Mouse (Mus musculus): ENCODE results near the gene F11. TPM values are rescaled to one million over a fixed set of nuclear protein-coding genes. Genes with fewer than 3 reads are reported as not detected.

Gene F11
- polyA plus RNA-seq (2014; fragmentation: Nextera tagmentation; extraction: Ambion mirVana) = not detected in 2 replicates

DNA sequence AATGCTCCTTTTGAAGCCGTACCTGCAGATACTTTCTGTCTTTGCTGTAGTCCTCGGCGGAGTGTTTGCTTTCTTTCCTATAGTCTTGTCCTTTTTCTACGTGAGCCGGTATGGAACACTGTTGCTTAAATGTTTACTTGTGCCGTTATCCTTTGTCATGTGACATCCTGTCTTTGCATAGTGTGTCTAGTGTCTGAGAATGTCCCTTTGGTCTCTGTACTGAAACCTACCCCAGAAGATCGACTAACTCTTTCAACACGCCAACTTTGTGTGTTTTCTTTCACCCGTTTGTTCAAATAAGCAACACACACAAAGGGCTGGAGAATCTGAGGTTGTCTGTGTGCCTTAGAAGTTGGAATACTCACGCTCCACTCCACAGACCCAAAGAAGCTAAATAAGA is at the start of gene F11:
Gene F11 (minus strand): TSS at position 112 of the 400 bp plus-strand sequence.
- H3K9ac ChIP-seq (ENCODE audit: low read depth, low read length) = no peak within 1 kb of the TSS
- no peak within 1 kb of the TSS for H3K4me3 ChIP-seq (ENCODE audit: low read depth, low read length)
- H3K27ac ChIP-seq (ENCODE audit: low read depth, low read length) = no peak within 1 kb of the TSS
- H3K36me3 ChIP-seq (ENCODE audit: control insufficient read depth, insufficient read depth, low read length) = no peaks in the 10 kb centered on the region
- no peak for ATAC-seq (replicated peaks; ENCODE audit: insufficient number of reproducible peaks, low FRiP score, low TSS enrichment)
- no peaks in the 10 kb centered on the region for H3K27me3 ChIP-seq (ENCODE audit: control insufficient read depth, insufficient read depth, low read length)
- H3K4me1 ChIP-seq (ENCODE audit: control insufficient read depth, insufficient read depth, low read length) = no peaks in the 10 kb centered on the region
- no peaks in the 10 kb centered on the region for H3K9me3 ChIP-seq (replicated peaks; ENCODE audit: control insufficient read depth, low read length)
- 70% methylated on average over 10 of the region's 10 CpGs for WGBS (ENCODE audit: insufficient replicate concordance)
- H3K4me2 ChIP-seq = no peak within 1 kb of the TSS

GRCm38 (mm10) chr8:45310967-45311366 is 49.1 kb upstream of the F11 start:
- no peaks in the 10 kb centered on the region for H3K27me3 ChIP-seq (ENCODE audit: control insufficient read depth, insufficient read depth, low read length)
- no peaks in the 10 kb centered on the region for H3K4me1 ChIP-seq (ENCODE audit: control insufficient read depth, insufficient read depth, low read length)
- H3K9ac ChIP-seq (ENCODE audit: low read depth, low read length) = no peak overlapping the region
- H3K4me2 ChIP-seq = no peak overlapping the region
- no peaks in the 10 kb centered on the region for H3K36me3 ChIP-seq (ENCODE audit: control insufficient read depth, insufficient read depth, low read length)
- no peak for ATAC-seq (replicated peaks; ENCODE audit: insufficient number of reproducible peaks, low FRiP score, low TSS enrichment)
- no peak overlapping the region for H3K27ac ChIP-seq (ENCODE audit: low read depth, low read length)
- no peaks in the 10 kb centered on the region for H3K9me3 ChIP-seq (replicated peaks; ENCODE audit: control insufficient read depth, low read length)
- H3K4me3 ChIP-seq (ENCODE audit: low read depth, low read length) = no peak overlapping the region
- WGBS (ENCODE audit: insufficient replicate concordance) = 81% methylated on average over 4 of the region's 4 CpGs

GRCm38 (mm10) chr8:45308366-45308765 is 46.5 kb upstream of the F11 start, which contains the start of gene Gm45753:
Gene Gm45753 (minus strand): TSS chr8:45308466.
- Histone ChIP-seq H3K4me3 (ENCODE audit: low read depth, low read length) (no peak within 1 kb of the TSS), H3K9me3 (replicated peaks; ENCODE audit: control insufficient read depth, low read length) (no peaks in the 10 kb centered on the region), H3K27me3 (ENCODE audit: control insufficient read depth, insufficient read depth, low read length) (no peaks in the 10 kb centered on the region), H3K27ac (ENCODE audit: low read depth, low read length) (no peak within 1 kb of the TSS), H3K4me1 (ENCODE audit: control insufficient read depth, insufficient read depth, low read length) (no peaks in the 10 kb centered on the region), H3K36me3 (ENCODE audit: control insufficient read depth, insufficient read depth, low read length) (no peaks in the 10 kb centered on the region), H3K9ac (ENCODE audit: low read depth, low read length) (no peak within 1 kb of the TSS), H3K4me2 (no peak within 1 kb of the TSS)
- WGBS (ENCODE audit: insufficient replicate concordance) = 80% methylated on average over 13 of the region's 13 CpGs
- no peak for ATAC-seq (replicated peaks; ENCODE audit: insufficient number of reproducible peaks, low FRiP score, low TSS enrichment)

DNA sequence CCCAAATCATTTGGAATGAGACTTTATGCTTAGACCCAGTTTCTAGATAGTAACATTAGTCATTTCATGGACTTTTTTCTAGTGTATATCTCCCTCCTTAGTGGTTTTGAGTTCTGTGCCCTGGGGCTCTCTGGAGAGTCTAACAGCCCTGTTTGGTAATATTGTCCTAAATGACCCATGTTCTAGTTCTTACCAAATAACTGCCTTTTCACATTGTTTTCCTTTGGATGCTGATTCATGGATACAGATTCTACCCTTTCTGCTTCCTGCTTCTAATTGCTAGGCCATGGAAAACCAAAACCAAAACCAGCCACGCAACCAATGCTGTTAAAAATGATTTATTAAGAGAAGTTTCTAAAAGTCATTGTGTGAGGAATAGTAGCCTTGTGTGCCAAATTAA is 43.6 kb upstream of the F11 start:
- Histone ChIP-seq H3K4me1 (ENCODE audit: control insufficient read depth, insufficient read depth, low read length) (no peaks in the 10 kb centered on the region), H3K27ac (ENCODE audit: low read depth, low read length) (no peak overlapping the region), H3K4me2 (no peak overlapping the region), H3K27me3 (ENCODE audit: control insufficient read depth, insufficient read depth, low read length) (no peaks in the 10 kb centered on the region), H3K9ac (ENCODE audit: low read depth, low read length) (no peak overlapping the region), H3K4me3 (ENCODE audit: low read depth, low read length) (no peak overlapping the region), H3K9me3 (replicated peaks; ENCODE audit: control insufficient read depth, low read length) (no peaks in the 10 kb centered on the region), H3K36me3 (ENCODE audit: control insufficient read depth, insufficient read depth, low read length) (no peaks in the 10 kb centered on the region)
- ATAC-seq (replicated peaks; ENCODE audit: insufficient number of reproducible peaks, low FRiP score, low TSS enrichment) = no peak
- WGBS (ENCODE audit: insufficient replicate concordance) = 73% methylated on average over 1 of the region's 1 CpGs

DNA sequence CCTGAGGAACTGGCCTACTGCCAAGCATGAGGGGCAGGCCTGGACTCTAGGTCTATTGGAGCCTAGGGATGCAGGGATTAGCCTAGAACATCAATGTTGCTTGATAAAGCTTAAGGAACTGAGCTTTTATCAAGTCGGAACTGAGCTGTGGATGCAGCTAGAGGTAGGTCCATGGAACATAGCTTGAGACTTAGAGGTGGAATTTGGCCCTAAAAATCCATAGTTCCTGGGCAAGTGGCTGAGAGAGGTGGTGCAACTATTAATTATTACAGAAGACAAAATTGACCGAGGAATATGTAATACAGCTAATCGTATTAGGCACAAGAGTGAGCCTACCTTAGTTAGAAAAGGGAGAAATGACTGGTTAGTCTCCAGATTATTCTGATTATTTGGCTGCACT is 42.5 kb upstream of the F11 start:
- H3K4me1 ChIP-seq (ENCODE audit: control insufficient read depth, insufficient read depth, low read length) = no peaks in the 10 kb centered on the region
- no peak overlapping the region for H3K27ac ChIP-seq (ENCODE audit: low read depth, low read length)
- H3K9me3 ChIP-seq (replicated peaks; ENCODE audit: control insufficient read depth, low read length) = no peaks in the 10 kb centered on the region
- H3K4me3 ChIP-seq (ENCODE audit: low read depth, low read length) = no peak overlapping the region
- no peak for ATAC-seq (replicated peaks; ENCODE audit: insufficient number of reproducible peaks, low FRiP score, low TSS enrichment)
- H3K4me2 ChIP-seq = no peak overlapping the region
- H3K27me3 ChIP-seq (ENCODE audit: control insufficient read depth, insufficient read depth, low read length) = no peaks in the 10 kb centered on the region
- WGBS (ENCODE audit: insufficient replicate concordance) = 79% methylated on average over 3 of the region's 3 CpGs
- H3K36me3 ChIP-seq (ENCODE audit: control insufficient read depth, insufficient read depth, low read length) = no peaks in the 10 kb centered on the region
- H3K9ac ChIP-seq (ENCODE audit: low read depth, low read length) = no peak overlapping the region

GRCm38 (mm10) chr8:45302390-45302789 is 40.6 kb upstream of the F11 start:
- Histone ChIP-seq H3K36me3 (ENCODE audit: control insufficient read depth, insufficient read depth, low read length) (no peaks in the 10 kb centered on the region), H3K4me1 (ENCODE audit: control insufficient read depth, insufficient read depth, low read length) (no peaks in the 10 kb centered on the region), H3K27ac (ENCODE audit: low read depth, low read length) (no peak overlapping the region), H3K9ac (ENCODE audit: low read depth, low read length) (no peak overlapping the region), H3K27me3 (ENCODE audit: control insufficient read depth, insufficient read depth, low read length) (no peaks in the 10 kb centered on the region), H3K4me3 (ENCODE audit: low read depth, low read length) (no peak overlapping the region), H3K9me3 (replicated peaks; ENCODE audit: control insufficient read depth, low read length) (no peaks in the 10 kb centered on the region), H3K4me2 (no peak overlapping the region)
- 79% methylated on average over 8 of the region's 8 CpGs for WGBS (ENCODE audit: insufficient replicate concordance)
- ATAC-seq (replicated peaks; ENCODE audit: insufficient number of reproducible peaks, low FRiP score, low TSS enrichment) = no peak

GRCm38 (mm10) chr8:45295276-45295675 is 33.4 kb upstream of the F11 start:
- Histone ChIP-seq H3K9me3 (replicated peaks; ENCODE audit: control insufficient read depth, low read length) (no peaks in the 10 kb centered on the region), H3K4me2 (no peak overlapping the region), H3K27ac (ENCODE audit: low read depth, low read length) (no peak overlapping the region), H3K4me3 (ENCODE audit: low read depth, low read length) (no peak overlapping the region), H3K27me3 (ENCODE audit: control insufficient read depth, insufficient read depth, low read length) (no peaks in the 10 kb centered on the region), H3K9ac (ENCODE audit: low read depth, low read length) (no peak overlapping the region), H3K4me1 (ENCODE audit: control insufficient read depth, insufficient read depth, low read length) (no peaks in the 10 kb centered on the region), H3K36me3 (ENCODE audit: control insufficient read depth, insufficient read depth, low read length) (no peaks in the 10 kb centered on the region)
- ATAC-seq (replicated peaks; ENCODE audit: insufficient number of reproducible peaks, low FRiP score, low TSS enrichment) = no peak
- WGBS (ENCODE audit: insufficient replicate concordance) = 82% methylated on average over 6 of the region's 6 CpGs

GRCm38 (mm10) chr8:45294687-45295086 is 32.9 kb upstream of the F11 start, which contains the start of gene Klkb1:
Gene Klkb1 (minus strand): TSS chr8:45294859.
- H3K9me3 ChIP-seq (replicated peaks; ENCODE audit: control insufficient read depth, low read length) = no peaks in the 10 kb centered on the region
- ATAC-seq (replicated peaks; ENCODE audit: insufficient number of reproducible peaks, low FRiP score, low TSS enrichment) = no peak
- 81% methylated on average over 7 of the region's 7 CpGs for WGBS (ENCODE audit: insufficient replicate concordance)

GRCm38 (mm10) chr8:45291790-45292189 is 30.0 kb upstream of the F11 start:
- H3K27me3 ChIP-seq (ENCODE audit: control insufficient read depth, insufficient read depth, low read length) = no peaks in the 10 kb centered on the region
- no peak overlapping the region for H3K27ac ChIP-seq (ENCODE audit: low read depth, low read length)
- no peaks in the 10 kb centered on the region for H3K9me3 ChIP-seq (replicated peaks; ENCODE audit: control insufficient read depth, low read length)
- no peak overlapping the region for H3K4me2 ChIP-seq
- no peak overlapping the region for H3K9ac ChIP-seq (ENCODE audit: low read depth, low read length)
- no peaks in the 10 kb centered on the region for H3K4me1 ChIP-seq (ENCODE audit: control insufficient read depth, insufficient read depth, low read length)
- H3K36me3 ChIP-seq (ENCODE audit: control insufficient read depth, insufficient read depth, low read length) = no peaks in the 10 kb centered on the region
- no peak overlapping the region for H3K4me3 ChIP-seq (ENCODE audit: low read depth, low read length)
- ATAC-seq (replicated peaks; ENCODE audit: insufficient number of reproducible peaks, low FRiP score, low TSS enrichment) = no peak
- WGBS (ENCODE audit: insufficient replicate concordance) = 84% methylated on average over 2 of the region's 2 CpGs

More at GRCm38 (mm10) chr8:45294687-45295086, 32.9 kb upstream of the F11 start, which contains the start of gene Klkb1:
- H3K27ac ChIP-seq (ENCODE audit: low read depth, low read length) = no peak within 1 kb of the TSS
- no peak within 1 kb of the TSS for H3K9ac ChIP-seq (ENCODE audit: low read depth, low read length)
- H3K4me3 ChIP-seq (ENCODE audit: low read depth, low read length) = no peak within 1 kb of the TSS
- no peaks in the 10 kb centered on the region for H3K4me1 ChIP-seq (ENCODE audit: control insufficient read depth, insufficient read depth, low read length)
- no peaks in the 10 kb centered on the region for H3K36me3 ChIP-seq (ENCODE audit: control insufficient read depth, insufficient read depth, low read length)
- no peak within 1 kb of the TSS for H3K4me2 ChIP-seq
- H3K27me3 ChIP-seq (ENCODE audit: control insufficient read depth, insufficient read depth, low read length) = no peaks in the 10 kb centered on the region
